Comparison of ENCODE assay signal across 1 mouse cellular context in genomic region chr19:45438928-45439846, GRCm38 (mm10).
TF ChIP-seq lines count a peak whose summit lies in the region.

No protein-coding gene starts in this region.

TF ChIP-seq in MEL, 35 proteins besides CTCF, POLR2A, EP300 and RAD21 (continued from another document):
- TF ChIP-seq E2F4 (IDR thresholded peaks at IDR 0.05; ENCODE audit: borderline replicate concordance, low read depth, low read length), result no peak
- TF ChIP-seq TCF12 (IDR thresholded peaks at IDR 0.05; ENCODE audit: low read depth, low read length), result no peak
